Mouse (Mus musculus): Measurements from ENCODE around the gene Psmc5.

GRCm38 (mm10) chr11:106301765-106302164 lies 45.8 kb downstream of the Psmc5 start, which contains the start of gene Gh:
- no peak for TF ChIP-seq CTCF (IDR thresholded peaks at IDR 0.05; ENCODE audit: low read depth, low read length)
- TF ChIP-seq POLR2A (IDR thresholded peaks at IDR 0.05; ENCODE audit: extremely low read depth, insufficient read depth, low read length), result no peak
